Mouse (Mus musculus): ENCODE data around the gene Gm28539. TPM values are rescaled to one million over a fixed set of nuclear protein-coding genes. Genes with fewer than 3 reads are reported as not detected.

Gm28539 gene
- total RNA-seq (2021): not detected
- long read RNA-seq, experiment 1: 0 reads
- long read RNA-seq, experiment 2, partial matches to known transcripts: 0 of 3 reads
- long read RNA-seq, experiment 2, other reads (novel, unspliced or antisense): 3 of 3 reads

DNA sequence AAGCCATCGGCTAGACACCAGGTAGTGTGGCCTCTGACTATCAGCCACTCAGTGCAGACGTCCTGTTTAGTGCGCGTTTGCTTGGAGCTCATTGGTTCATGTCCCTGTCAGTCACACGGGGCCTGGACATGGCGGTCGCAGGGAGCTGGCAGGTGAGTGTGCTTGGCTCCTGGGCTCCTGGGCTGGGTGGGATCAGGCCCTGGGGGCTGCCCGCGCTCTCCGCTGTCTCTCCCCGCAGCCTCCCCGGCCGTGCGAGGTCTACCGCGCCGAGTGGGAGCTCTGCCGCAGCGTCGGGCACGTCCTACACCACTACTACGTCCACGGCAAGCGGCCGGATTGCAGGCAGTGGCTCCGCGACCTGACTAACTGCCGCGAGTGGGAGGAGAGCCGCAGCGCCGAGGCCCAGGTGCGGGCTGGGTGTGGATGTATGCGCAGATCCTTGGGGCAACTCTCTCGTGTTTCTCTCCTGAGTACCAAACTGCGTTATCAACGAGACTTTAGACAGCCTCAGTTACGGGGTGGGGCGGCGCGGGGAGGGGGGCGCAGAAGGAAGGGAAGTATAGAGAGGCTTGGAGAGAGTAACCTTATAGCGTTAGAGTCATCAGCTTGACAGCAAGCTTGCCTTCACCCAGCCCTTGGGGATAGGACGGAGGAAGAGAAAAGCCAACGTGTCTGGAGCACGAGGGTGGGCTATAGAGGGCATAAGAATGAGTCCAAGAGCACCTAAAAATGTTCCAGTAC is at the start of gene Gm28539, which contains the start of gene 2510002D24Rik:
TSS of gene Gm28539 (plus strand) at position 117 of the 741 bp plus-strand sequence.
TSS of gene 2510002D24Rik (plus strand) at position 111 of the 741 bp plus-strand sequence.
- intact Hi-C loops (cut with DNase I): loop anchor here (2.0 kb wide), 1 partner anchor 40 kb away; the partner anchor contains the start of genes Hira and Mrpl40
- DNase-seq: peak; percentile 91 to 94

DNA sequence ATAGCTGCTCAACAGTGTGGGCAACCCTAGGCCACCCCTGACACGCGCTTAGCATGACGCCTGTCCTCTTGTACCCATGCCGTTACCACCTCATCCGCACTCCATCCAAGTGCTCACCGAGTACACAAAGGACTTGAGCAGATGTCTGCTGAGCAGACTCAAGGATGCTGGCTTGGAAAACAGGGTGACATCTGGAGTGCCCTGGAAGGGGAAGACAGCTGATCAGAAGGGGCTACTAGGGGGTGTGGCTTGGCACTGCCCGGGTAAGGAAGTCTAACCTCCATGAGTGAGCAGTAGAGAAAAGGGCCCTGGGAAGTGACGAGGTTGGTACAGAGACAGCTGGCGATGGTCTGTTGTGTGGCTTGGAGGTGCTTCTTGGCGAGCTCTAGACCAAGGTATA is 49.7 kb upstream of the Gm28539 start:
- intact Hi-C loops (cut with DNase I): no loop called here
- no peak for DNase-seq

DNA sequence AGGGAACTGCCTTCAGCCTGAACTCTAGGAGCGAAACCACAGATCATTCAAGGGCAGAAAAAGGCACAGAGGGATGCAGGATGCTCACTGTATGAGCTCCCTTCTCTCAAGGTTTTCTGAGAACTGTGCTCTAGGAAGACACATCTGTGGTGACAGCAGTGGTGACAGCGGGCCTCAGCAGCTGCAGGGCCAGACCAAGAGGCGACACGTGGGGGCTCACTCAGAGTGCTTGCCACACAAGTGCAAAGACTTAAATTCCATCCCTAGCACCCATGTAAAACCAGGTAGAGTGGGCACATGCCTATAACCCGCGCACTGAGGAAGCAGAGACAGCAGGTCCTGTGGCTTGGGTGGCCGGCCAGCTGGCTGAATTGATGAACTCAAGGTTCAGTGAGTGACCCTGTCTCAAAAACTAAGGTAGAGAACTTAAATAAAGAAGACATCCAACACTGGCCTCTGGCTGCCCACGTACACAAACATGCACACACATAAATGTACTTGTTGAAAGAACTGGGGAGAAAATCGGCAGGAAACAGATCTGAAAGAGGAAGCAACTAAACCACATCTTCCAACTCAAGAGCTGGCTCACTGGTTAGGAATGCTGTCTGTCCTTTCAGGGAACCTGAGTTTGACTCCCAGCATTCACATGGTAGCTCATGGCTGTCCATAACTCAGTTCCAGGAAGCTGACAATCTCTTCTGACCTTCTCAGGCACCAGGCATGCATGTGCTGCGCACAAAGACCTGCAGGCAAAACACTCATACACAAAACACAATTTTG is 47.6 kb upstream of the Gm28539 start:
- DNase-seq: no peak
- intact Hi-C loops (cut with DNase I): no loop called here

DNA sequence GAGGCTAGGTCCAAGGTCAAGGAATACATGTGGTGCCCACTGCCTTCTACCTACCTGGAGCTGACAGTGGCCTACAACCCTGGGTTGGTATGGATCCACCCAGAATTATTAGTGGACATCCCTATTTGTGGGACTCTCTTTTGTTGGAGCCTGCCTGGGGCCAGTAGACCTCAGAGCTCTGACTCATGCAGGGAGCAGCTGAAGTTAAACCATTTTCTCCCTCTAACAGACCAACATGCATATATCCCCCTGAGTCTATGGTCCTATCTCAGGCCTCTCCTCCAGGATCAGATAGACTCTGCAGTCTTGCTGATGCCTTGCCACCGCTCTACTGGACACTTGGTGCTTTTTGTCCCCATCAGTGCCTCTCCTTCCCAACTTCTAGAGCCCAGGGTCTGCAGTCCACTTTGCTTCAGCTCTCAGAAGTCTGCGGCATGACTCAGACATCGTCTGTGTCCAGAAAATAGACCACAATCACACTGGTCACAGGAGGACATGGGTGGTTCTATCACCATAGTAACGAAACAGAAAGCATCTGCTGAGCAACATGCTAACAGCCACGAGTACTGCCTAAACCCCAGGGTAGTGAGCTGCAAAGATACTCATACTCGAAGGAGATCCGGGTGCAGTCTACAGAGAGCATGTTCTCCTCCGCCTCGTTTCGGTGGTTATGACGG is 41.0 kb upstream of the Gm28539 start:
- intact Hi-C loops (cut with DNase I): loop anchor here (5.0 kb wide), 1 partner anchor 168 kb away; the partner anchor contains the start of genes Gm49601 and Sept5
- DNase-seq: no peak

DNA sequence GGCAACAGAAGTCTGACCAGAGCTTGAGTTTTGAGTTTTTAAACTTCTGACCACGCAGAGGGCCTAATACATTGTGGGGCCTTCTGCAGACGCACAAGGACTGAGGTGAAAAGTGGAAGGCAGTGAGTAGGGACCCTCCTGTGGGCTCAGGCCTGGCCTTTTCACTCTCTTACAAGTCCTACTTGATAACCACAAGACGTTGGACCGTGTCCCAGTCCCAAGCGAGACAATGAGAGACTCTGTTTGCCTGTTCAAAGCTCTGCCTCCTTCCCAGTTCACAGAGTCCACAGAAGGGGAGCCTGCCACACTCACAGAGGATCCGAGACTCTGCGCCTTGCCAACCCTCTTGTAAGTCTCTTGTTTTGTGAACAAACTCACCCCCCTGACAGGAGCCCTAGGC is 39.7 kb upstream of the Gm28539 start:
- intact Hi-C loops (cut with DNase I): loop anchor here (5.0 kb wide), 1 partner anchor 169 kb away; the partner anchor contains the start of genes Gm49601 and Sept5
- no peak for DNase-seq

DNA sequence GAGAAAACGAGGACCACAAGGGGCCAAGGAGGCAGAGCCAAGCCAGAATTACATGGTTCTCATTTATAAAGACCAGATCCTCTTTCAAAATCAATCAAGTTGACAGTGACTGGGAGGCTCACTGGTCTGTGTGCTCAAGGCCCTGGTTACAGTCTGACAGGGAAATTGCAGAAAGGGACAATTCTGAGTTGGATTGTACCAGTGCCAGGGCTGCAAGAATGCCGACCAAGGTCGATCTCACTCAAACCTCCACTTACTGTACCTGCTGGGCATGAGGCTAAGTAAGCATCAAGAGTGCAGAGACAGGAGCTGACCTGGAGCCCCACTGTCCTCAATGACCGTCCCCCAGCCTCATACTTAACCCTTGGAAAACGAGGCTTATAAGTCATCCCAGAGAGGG is 38.2 kb upstream of the Gm28539 start:
- intact Hi-C loops (cut with DNase I): loop anchor here (5.0 kb wide), 1 partner anchor 171 kb away; the partner anchor contains the start of genes Gm49601 and Sept5
- no peak for DNase-seq

DNA sequence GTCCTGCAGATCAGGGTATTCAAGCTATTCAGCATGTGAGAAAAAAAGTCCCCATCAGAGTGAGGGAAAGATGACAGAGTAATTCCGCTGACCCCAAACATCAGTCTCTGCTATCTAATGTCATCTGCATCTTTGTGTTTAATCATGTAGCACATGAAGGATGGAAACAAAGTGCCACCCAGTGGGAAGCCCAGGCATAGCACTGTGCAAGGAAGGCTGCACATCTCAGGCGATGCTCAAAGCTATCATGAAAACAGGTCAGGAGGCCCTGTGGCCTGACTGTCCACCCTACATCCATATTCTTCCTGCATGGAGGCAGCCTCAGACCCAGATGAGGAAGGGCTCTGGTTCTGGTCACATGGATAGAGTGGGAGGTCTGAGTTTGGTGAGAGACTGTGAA is 37.5 kb upstream of the Gm28539 start:
- intact Hi-C loops (cut with DNase I): loop anchor here (1.0 to 5.0 kb wide), 2 partner anchors 103 to 172 kb away; partner anchors contain the start of genes Gm49601 and Sept5
- peak; percentile 59 to 67 for DNase-seq

DNA sequence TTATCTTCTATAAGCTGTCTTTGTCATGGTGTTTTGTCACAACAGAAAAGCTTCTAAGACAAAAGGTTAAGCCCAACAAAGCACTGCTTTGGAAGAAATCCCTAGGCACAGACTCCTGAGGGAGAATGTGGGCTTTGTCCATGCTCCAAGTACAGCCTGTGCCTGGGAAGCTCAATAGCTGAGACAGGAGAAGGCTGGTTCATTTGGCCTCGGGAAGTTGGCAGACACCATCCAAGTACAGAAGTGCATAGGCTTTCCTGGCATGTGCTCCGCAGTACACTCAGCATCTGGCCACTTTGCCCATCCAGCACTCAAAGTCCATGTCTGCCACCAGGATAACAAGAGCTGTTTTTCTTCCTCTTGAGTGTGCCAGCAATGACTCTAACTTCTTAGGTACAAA is 30.6 kb upstream of the Gm28539 start:
- intact Hi-C loops (cut with DNase I): no loop called here
- no peak for DNase-seq

DNA sequence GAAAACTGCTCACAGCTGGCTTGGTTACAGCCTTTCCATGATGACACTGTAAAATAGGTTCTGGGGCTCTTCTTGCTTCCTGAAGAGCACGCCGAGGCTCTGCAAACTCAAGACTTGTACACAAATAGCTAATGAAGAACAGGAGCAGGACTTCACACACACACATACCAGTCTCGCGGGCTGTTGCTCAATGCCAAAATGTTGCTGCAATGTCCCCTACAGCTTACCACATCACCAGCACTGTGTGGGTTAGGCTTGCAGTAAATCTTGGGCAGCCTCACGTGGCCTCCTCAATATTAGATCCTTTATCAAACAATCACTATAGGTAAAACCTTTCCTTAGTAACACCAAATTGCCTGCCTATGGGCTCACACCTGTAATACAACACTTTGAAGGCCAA is 27.4 kb upstream of the Gm28539 start:
- no peak for DNase-seq
- intact Hi-C loops (cut with DNase I): no loop called here

DNA sequence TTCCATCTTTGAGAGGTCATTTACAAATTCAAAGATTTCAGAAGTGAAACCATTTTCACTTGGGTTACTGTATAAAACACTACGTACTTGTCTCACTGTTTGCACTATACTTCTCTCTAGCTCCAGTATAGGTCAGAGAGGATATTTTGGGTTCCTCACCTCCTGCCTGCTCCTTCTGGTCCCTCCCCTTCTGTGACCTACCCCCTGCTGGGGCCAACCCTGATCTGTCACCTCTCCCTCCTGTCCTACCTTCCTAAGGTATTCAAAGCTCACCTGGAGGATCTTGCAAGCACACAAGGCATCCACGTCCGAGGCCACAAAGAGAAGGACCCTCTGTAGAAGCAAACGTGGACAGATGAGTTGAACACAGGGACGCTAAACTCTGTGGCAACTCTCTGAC is 25.4 kb upstream of the Gm28539 start:
- no peak for DNase-seq
- intact Hi-C loops (cut with DNase I): loop anchor here (5.0 kb wide), 1 partner anchor 66 kb away; the partner anchor contains the start of genes Hira and Mrpl40

DNA sequence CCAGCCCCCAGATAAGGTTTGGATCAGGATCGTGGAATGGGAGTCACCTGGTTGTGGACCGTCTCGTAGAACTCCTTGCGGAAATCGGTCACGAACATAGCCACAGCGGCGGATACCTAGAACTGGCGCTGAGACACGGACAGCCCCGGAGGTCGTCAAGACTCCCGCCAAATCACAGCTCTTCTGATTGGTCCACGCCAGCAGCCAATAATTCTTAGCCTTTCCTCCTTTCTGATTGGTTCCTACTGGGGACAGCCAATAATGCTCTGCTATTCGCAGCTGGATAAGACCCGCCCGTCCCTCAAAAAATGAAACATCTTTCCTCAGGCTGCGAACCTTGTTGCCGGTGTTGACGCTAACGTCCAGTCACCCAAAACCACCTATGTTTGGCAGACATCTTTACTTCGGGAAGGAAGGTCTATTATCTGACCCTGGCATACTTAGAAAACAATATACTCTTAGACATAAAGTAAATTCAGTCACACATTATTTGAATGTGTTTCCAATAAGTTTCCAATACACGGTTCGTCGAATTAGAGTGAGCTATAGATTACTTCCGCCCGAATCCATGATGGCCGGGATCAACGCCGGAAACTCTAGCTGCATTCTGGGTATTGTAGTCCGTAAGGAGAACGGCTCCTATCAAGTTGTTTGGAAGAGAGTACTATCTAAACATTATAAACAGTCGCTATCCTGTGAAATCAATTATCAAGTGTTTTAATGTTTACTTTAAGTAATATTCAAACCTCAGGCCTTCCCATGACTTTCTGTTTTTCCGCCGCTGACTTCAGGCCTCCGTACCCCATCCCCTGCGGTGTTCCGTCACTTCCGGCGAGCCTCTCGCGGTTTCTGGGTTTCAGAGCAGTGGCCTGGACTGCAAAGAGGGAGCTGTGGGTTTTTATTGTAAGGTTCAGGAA is 24.7 kb upstream of the Gm28539 start, which contains the start of the genes Ufd1 and Cdc45:
TSS of gene Ufd1 (plus strand) at position 312 of the 917 bp plus-strand sequence.
TSS of gene Cdc45 (minus strand) at position 520 of the 917 bp plus-strand sequence.
- DNase-seq: peak; percentile 85 to 92
- intact Hi-C loops (cut with DNase I): loop anchor here (5.0 kb wide), 1 partner anchor 66 kb away; the partner anchor contains the start of genes Hira and Mrpl40

DNA sequence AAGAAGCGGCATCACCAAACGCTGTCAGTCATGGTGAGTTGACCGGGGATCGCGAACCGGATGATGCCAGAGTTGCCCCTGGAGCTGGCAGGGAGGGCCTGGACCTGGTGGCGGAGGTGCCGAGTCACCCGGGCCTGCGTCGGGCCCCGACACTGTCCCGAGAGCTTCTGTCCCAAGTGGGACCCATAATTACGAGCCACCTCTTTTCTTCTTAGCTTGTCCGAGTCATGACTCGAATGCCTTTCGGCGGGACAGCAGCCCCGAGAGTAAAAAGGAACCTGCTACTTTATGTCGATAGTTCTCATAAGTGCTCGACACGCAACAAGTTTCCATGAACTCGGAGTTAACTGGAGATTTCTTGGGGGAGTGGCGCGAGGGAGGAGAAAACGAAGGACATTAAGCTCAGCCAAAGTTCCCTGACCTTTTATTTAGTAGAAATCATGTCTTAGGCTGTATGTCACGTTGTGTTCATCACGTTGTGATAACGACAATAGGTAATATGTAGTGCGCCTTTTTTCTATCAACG is 23.9 kb upstream of the Gm28539 start:
- DNase-seq: no peak
- intact Hi-C loops (cut with DNase I): loop anchor here (5.0 kb wide), 1 partner anchor 65 kb away; the partner anchor contains the start of genes Hira and Mrpl40

DNA sequence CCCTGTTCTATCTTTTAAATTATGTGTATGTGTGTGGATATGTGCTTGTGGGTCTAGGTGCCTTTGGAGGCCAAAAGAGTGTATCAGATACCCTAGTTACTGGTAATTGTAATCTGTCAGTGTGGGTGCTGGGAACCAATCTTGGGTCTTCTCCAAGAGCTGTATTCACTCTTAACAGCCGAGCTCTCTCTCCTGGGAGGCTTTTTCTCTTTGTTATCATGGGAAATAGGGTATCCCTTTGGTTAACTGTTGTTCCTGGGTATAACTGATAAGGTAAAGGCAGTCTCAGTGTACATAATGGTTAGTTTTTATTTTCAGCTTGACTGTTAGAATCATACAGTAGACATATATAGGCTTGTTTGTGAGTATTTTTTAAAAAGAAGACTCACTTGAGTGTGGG is 14.0 kb upstream of the Gm28539 start:
- intact Hi-C loops (cut with DNase I): no loop called here
- no peak for DNase-seq

DNA sequence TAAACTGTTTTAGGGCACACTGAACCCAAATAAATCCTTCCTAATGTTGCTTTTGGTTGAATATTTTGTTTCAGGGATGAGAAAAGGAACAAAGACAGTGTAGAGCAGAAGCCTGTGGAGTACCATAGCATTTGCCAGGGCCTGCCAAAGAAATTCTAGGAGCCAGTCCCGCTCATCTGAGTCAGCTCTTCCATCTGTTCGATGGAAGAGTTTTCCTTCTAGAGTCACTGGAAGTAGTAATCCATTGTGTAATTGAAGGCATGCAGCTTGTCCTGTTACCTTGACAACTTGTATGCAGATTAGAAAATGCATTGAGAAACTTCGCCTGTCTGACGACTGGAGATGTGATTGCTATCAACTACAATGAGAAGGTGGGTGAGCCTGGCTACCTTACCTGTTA is 13.5 kb upstream of the Gm28539 start:
- intact Hi-C loops (cut with DNase I): no loop called here
- no peak for DNase-seq

DNA sequence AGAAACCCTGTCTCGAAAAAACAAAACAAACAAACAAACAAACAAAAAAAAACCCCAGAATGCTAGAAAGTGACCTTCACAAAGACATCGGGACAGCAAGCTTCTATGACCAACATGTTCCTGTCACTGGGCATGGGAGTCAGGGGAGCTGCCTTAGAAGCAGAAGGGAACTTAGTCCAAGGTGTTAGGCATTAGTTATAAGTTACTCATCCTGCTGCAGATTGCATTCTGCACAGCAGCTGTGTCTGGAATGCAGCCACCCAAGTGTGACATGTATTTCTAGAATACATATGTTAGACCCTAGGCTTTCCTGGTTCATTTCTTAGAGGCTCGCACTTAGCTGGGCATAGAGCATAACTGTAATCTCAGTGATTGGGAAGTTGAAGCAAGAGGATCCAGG is 7.8 kb upstream of the Gm28539 start:
- no peak for DNase-seq

DNA sequence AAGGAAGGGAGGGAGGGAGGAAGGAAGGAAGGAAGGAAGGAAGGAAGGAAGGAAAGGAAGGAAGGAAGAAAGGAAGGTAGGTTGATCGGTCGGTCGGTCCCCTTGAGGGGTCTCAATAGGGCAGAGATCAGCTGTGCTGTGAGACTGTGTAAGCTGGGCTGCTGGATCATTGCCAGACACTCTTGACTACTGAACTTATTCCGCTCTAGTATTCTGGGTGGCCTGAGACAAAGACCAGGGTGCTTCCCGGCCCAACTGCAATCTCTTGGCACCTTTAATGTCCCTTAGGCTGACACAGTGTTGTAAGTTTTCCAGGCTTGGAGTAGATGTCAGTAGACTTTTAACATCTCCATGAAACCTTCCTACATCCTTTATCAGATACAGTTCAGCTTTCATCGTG is 7.3 kb upstream of the Gm28539 start:
- intact Hi-C loops (cut with DNase I): no loop called here

More for the DNA sequence above, 7.8 kb upstream of the Gm28539 start:
- intact Hi-C loops (cut with DNase I): no loop called here

DNA sequence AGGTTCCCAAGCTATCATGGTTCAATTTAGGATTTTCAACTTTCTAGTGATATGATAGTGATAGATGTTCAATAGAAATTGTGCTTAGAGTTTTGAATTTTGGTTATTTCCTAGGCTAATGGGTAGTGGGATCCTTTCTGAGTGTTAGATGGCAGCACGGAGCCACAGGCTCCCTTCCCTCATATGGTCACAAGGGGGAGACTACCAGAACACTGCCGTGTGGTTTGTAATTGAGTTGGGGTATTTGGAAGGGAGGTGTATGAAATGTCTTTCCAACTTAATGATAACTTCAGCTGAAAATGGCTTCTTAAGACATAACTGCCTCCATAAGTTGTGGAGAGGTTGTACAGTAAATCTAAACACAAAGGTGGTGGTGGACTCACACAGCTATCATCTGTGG is 2.9 kb upstream of the Gm28539 start:
- no peak for DNase-seq
- intact Hi-C loops (cut with DNase I): no loop called here

More for the DNA sequence above, 7.3 kb upstream of the Gm28539 start:
- DNase-seq: no peak

DNA sequence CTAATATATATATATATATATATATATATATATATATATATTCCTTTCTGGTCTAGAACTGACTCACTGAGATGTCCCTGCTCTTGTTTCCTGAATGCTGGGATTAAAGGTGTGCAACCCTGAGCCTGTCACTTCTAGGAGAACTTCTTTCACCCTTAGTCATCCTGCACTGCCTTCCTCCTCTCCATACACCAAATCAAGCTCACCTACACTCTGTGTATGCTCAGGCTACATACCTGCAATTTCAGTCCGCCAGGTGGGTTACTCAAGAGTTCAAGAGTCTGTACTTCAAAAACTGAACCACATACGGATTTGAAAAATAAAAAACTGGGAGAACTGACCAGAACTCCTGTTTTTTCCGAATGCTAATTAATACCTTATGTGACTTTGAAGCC is 314 bp upstream of the Gm28539 start:
- no peak for DNase-seq
- intact Hi-C loops (cut with DNase I): loop anchor here (2.0 kb wide), 1 partner anchor 41 kb away; the partner anchor contains the start of genes Hira and Mrpl40

DNA sequence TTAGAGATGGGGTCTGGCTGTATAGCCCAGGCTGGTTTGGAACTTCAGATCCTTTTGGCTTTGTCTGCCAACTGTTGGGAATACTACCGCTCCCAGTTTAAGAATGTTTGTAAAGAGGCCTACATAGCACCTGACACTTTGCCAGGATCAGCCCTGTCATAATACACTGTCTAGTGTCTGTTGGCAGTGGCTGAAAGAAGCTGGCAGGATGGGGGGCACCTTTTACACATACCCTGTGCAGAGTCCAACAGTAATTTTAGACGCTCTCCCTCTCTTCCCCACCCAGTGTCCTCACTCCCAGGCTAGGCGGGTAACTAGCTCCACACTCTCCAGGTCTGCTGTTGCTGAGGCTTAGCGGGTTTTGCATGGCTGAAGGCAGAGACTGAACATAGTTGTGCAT is 2.0 kb downstream of the Gm28539 start:
- intact Hi-C loops (cut with DNase I): no loop called here
- DNase-seq: peak in 1 of 2 experiments; percentile 18

Data from heart, postnatal 14 days (tissue).